Mouse (Mus musculus): ENCODE results near the gene Shd. TPM values are rescaled to one million over a fixed set of nuclear protein-coding genes. Genes with fewer than 3 reads are reported as not detected.
A peak's percentile ranks its signal among the peaks of the same experiment; 100 is the strongest.

Shd gene
- total and polyA plus RNA-seq, 2 experiments, result 0.35 TPM; not detected in 1

GRCm38 (mm10) chr17:56006956-56007355 lies 36.7 kb downstream of the Shd start:
- Histone ChIP-seq H3K27me3 (ENCODE audit: control insufficient read depth, insufficient read depth, low read length) (no peaks in the 10 kb centered on the region), H3K27ac (replicated peaks; ENCODE audit: insufficient read depth, low read depth, low read length) (peak overlapping the region; percentile 93), H3K4me1 (ENCODE audit: control insufficient read depth, insufficient read depth, low read length) (peaks cover 26% of the 10 kb centered on the region), H3K4me3 (ENCODE audit: insufficient read depth, low read depth, low read length) (no peak overlapping the region), H3K79me2 (ENCODE audit: control insufficient read depth, insufficient read depth, low read length) (peaks cover 3% of the 10 kb centered on the region; the same call in 1 of the 2 replicates), H3K36me3 (ENCODE audit: control insufficient read depth, insufficient read depth, low read length) (peaks cover 2% of the 10 kb centered on the region; the same call in 1 of the 2 replicates), H3K9ac (ENCODE audit: low read depth, low read length) (peak overlapping the region; percentile 58)
- WGBS, result 24% methylated on average over 10 of the region's 10 CpGs
- TF ChIP-seq CTCF (IDR thresholded peaks at IDR 0.05; ENCODE audit: low read depth, low read length) (no peak), POLR2A (IDR thresholded peaks at IDR 0.05; ENCODE audit: extremely low read depth, insufficient read depth, low read length) (no peak)
- DNase-seq (ENCODE audit: extremely low read depth, low read depth, low spot score), result peak; percentile 91

GRCm38 (mm10) chr17:56007444-56008355 lies 37.4 kb downstream of the Shd start:
- peaks cover 3% of the 10 kb centered on the region; the same call in 1 of the 2 replicates for H3K79me2 ChIP-seq (ENCODE audit: control insufficient read depth, insufficient read depth, low read length)
- H3K4me3 ChIP-seq (ENCODE audit: insufficient read depth, low read depth, low read length), result peak overlapping the region; percentile 17; the same call in 1 of the 2 replicates
- WGBS, result 10% methylated on average over 14 of the region's 14 CpGs
- TF ChIP-seq POLR2A (IDR thresholded peaks at IDR 0.05; ENCODE audit: extremely low read depth, insufficient read depth, low read length) (no peak), CTCF (IDR thresholded peaks at IDR 0.05; ENCODE audit: low read depth, low read length) (no peak)
- H3K9ac ChIP-seq (ENCODE audit: low read depth, low read length), result peak overlapping the region; percentile 33
- no peaks in the 10 kb centered on the region for H3K27me3 ChIP-seq (ENCODE audit: control insufficient read depth, insufficient read depth, low read length)
- H3K4me1 ChIP-seq (ENCODE audit: control insufficient read depth, insufficient read depth, low read length), result peaks cover 26% of the 10 kb centered on the region
- H3K36me3 ChIP-seq (ENCODE audit: control insufficient read depth, insufficient read depth, low read length), result no peaks in the 10 kb centered on the region; the same call in 1 of the 2 replicates
- no peak for DNase-seq (ENCODE audit: extremely low read depth, low read depth, low spot score)
- H3K27ac ChIP-seq (replicated peaks; ENCODE audit: insufficient read depth, low read depth, low read length), result peak overlapping the region; percentile 93

- H3K79me2 ChIP-seq (ENCODE audit: control insufficient read depth, insufficient read depth, low read length), result peaks cover 3% of the 10 kb centered on the region; the same call in 1 of the 2 replicates
- H3K4me1 ChIP-seq (ENCODE audit: control insufficient read depth, insufficient read depth, low read length), result peaks cover 26% of the 10 kb centered on the region
- no peaks in the 10 kb centered on the region; the same call in 1 of the 2 replicates for H3K36me3 ChIP-seq (ENCODE audit: control insufficient read depth, insufficient read depth, low read length)
- peak overlapping the region; percentile 80 for H3K4me3 ChIP-seq (ENCODE audit: insufficient read depth, low read depth, low read length)
- peak overlapping the region; percentile 84 for H3K27ac ChIP-seq (replicated peaks; ENCODE audit: insufficient read depth, low read depth, low read length)
- TF ChIP-seq CTCF (IDR thresholded peaks at IDR 0.05; ENCODE audit: low read depth, low read length), result no peak
- TF ChIP-seq POLR2A (IDR thresholded peaks at IDR 0.05; ENCODE audit: extremely low read depth, insufficient read depth, low read length), result 0 out of 2 replicates have a peak, but pooled peaks have one; percentile 45
- H3K27me3 ChIP-seq (ENCODE audit: control insufficient read depth, insufficient read depth, low read length), result no peaks in the 10 kb centered on the region
- DNase-seq (ENCODE audit: extremely low read depth, low read depth, low spot score), result peak; percentile 95
- peak overlapping the region; percentile 65 for H3K9ac ChIP-seq (ENCODE audit: low read depth, low read length)
- under 1% methylated on average over 21 of the region's 21 CpGs for WGBS
Measured at GRCm38 (mm10) chr17:56008356-56009087, 38.3 kb downstream of the Shd start.

- under 1% methylated on average over 62 of the region's 62 CpGs for WGBS
- DNase-seq (ENCODE audit: extremely low read depth, low read depth, low spot score), result peak; percentile 81
- Histone ChIP-seq H3K36me3 (ENCODE audit: control insufficient read depth, insufficient read depth, low read length) (no peaks in the 10 kb centered on the region; the same call in 1 of the 2 replicates), H3K4me3 (ENCODE audit: insufficient read depth, low read depth, low read length) (peak overlapping the region; percentile 80), H3K79me2 (ENCODE audit: control insufficient read depth, insufficient read depth, low read length) (peaks cover 3% of the 10 kb centered on the region; the same call in 1 of the 2 replicates), H3K9ac (ENCODE audit: low read depth, low read length) (peak overlapping the region; percentile 89), H3K4me1 (ENCODE audit: control insufficient read depth, insufficient read depth, low read length) (peaks cover 26% of the 10 kb centered on the region), H3K27ac (replicated peaks; ENCODE audit: insufficient read depth, low read depth, low read length) (peak overlapping the region; percentile 84), H3K27me3 (ENCODE audit: control insufficient read depth, insufficient read depth, low read length) (no peaks in the 10 kb centered on the region)
- peak; percentile 92 for TF ChIP-seq POLR2A (IDR thresholded peaks at IDR 0.05; ENCODE audit: extremely low read depth, insufficient read depth, low read length)
- peak; percentile 64 for TF ChIP-seq CTCF (IDR thresholded peaks at IDR 0.05; ENCODE audit: low read depth, low read length)
Measured at GRCm38 (mm10) chr17:56009088-56009961, 39.1 kb downstream of the Shd start.

GRCm38 (mm10) chr17:56009962-56010240 lies 39.6 kb downstream of the Shd start:
- Histone ChIP-seq H3K27me3 (ENCODE audit: control insufficient read depth, insufficient read depth, low read length) (no peaks in the 10 kb centered on the region), H3K4me1 (ENCODE audit: control insufficient read depth, insufficient read depth, low read length) (peaks cover 20% of the 10 kb centered on the region), H3K9ac (ENCODE audit: low read depth, low read length) (peak overlapping the region; percentile 27), H3K79me2 (ENCODE audit: control insufficient read depth, insufficient read depth, low read length) (no peaks in the 10 kb centered on the region; the same call in 1 of the 2 replicates), H3K4me3 (ENCODE audit: insufficient read depth, low read depth, low read length) (peak overlapping the region; percentile 80; the same call in 1 of the 2 replicates), H3K27ac (replicated peaks; ENCODE audit: insufficient read depth, low read depth, low read length) (0 out of 2 replicates have a peak overlapping the region, but pooled peaks have one; percentile 20), H3K36me3 (ENCODE audit: control insufficient read depth, insufficient read depth, low read length) (no peaks in the 10 kb centered on the region; the same call in 1 of the 2 replicates)
- WGBS, result 65% methylated on average over 2 of the region's 2 CpGs
- DNase-seq (ENCODE audit: extremely low read depth, low read depth, low spot score), result no peak
- TF ChIP-seq POLR2A (IDR thresholded peaks at IDR 0.05; ENCODE audit: extremely low read depth, insufficient read depth, low read length) (no peak), CTCF (IDR thresholded peaks at IDR 0.05; ENCODE audit: low read depth, low read length) (no peak)

Measured in liver, adult 2 months (tissue).